Mouse (Mus musculus): Measurements from ENCODE around the gene Polrmt. TPM values are rescaled to one million over a fixed set of nuclear protein-coding genes. Genes with fewer than 3 reads are reported as not detected.

Polrmt gene
- polyA plus RNA-seq, 1 experiment from 2014 or later = 33.9 TPM

- Histone ChIP-seq H3K9me3 (no peaks in the 10 kb centered on the region), H3K27me3 (replicated peaks) (peaks cover 37% of the 10 kb centered on the region), H3K4me2 (no peak overlapping the region), H3K36me3 (peaks cover 33% of the 10 kb centered on the region), H3K4me1 (peaks cover 30% of the 10 kb centered on the region), H3K27ac (0 out of 2 replicates have a peak overlapping the region, but pooled peaks have one; percentile 40), H3K4me3 (replicated peaks) (no peak overlapping the region), H3K9ac (no peak overlapping the region)
- WGBS = 30% methylated on average over 1 of the region's 1 CpGs
- no peak for ATAC-seq (ENCODE audit: insufficient read depth, low FRiP score, low read depth)
Measured at GRCm38 (mm10) chr10:79713163-79713562, 33.2 kb downstream of the Polrmt start.

GRCm38 (mm10) chr10:79712499-79713126 lies 33.8 kb downstream of the Polrmt start:
- no peak overlapping the region for H3K4me3 ChIP-seq (replicated peaks)
- peaks cover 33% of the 10 kb centered on the region for H3K36me3 ChIP-seq
- WGBS = 16% methylated on average over 4 of the region's 6 CpGs
- H3K4me1 ChIP-seq = peaks cover 29% of the 10 kb centered on the region
- peak overlapping the region; percentile 40; the same call in 1 of the 2 replicates for H3K27ac ChIP-seq
- peaks cover 31% of the 10 kb centered on the region for H3K27me3 ChIP-seq (replicated peaks)
- H3K4me2 ChIP-seq = no peak overlapping the region
- ATAC-seq (ENCODE audit: insufficient read depth, low FRiP score, low read depth) = peak; percentile 72
- H3K9ac ChIP-seq = no peak overlapping the region
- no peaks in the 10 kb centered on the region for H3K9me3 ChIP-seq

- Histone ChIP-seq H3K36me3 (peaks cover 33% of the 10 kb centered on the region), H3K27ac (no peak overlapping the region), H3K4me3 (replicated peaks) (no peak overlapping the region), H3K4me2 (no peak overlapping the region), H3K9ac (no peak overlapping the region), H3K4me1 (peaks cover 28% of the 10 kb centered on the region), H3K9me3 (no peaks in the 10 kb centered on the region), H3K27me3 (replicated peaks) (peaks cover 26% of the 10 kb centered on the region)
- WGBS = 74% methylated on average over 1 of the region's 1 CpGs
- ATAC-seq (ENCODE audit: insufficient read depth, low FRiP score, low read depth) = 0 out of 2 replicates have a peak, but pooled peaks have one; percentile 7
Measured at GRCm38 (mm10) chr10:79712029-79712428, 34.4 kb downstream of the Polrmt start.

- Histone ChIP-seq H3K4me2 (no peak overlapping the region), H3K4me1 (peaks cover 39% of the 10 kb centered on the region), H3K4me3 (replicated peaks) (no peak overlapping the region), H3K36me3 (peaks cover 33% of the 10 kb centered on the region), H3K27ac (no peak overlapping the region), H3K9ac (no peak overlapping the region), H3K9me3 (no peaks in the 10 kb centered on the region), H3K27me3 (replicated peaks) (no peaks in the 10 kb centered on the region)
- WGBS = 54% methylated on average over 7 of the region's 7 CpGs
- no peak for ATAC-seq (ENCODE audit: insufficient read depth, low FRiP score, low read depth)
Measured at GRCm38 (mm10) chr10:79709307-79709706, 37.1 kb downstream of the Polrmt start.

- Histone ChIP-seq H3K4me3 (replicated peaks) (no peak overlapping the region), H3K27ac (no peak overlapping the region), H3K4me2 (no peak overlapping the region), H3K36me3 (peaks cover 33% of the 10 kb centered on the region), H3K4me1 (peaks cover 39% of the 10 kb centered on the region), H3K9me3 (no peaks in the 10 kb centered on the region), H3K9ac (no peak overlapping the region), H3K27me3 (replicated peaks) (no peaks in the 10 kb centered on the region)
- no peak for ATAC-seq (ENCODE audit: insufficient read depth, low FRiP score, low read depth)
- WGBS = 90% methylated on average over 21 of the region's 21 CpGs
Measured at GRCm38 (mm10) chr10:79708668-79709067, 37.7 kb downstream of the Polrmt start.

GRCm38 (mm10) chr10:79707759-79708158 lies 38.6 kb downstream of the Polrmt start:
- Histone ChIP-seq H3K9ac (no peak overlapping the region), H3K27me3 (replicated peaks) (no peaks in the 10 kb centered on the region), H3K4me1 (peaks cover 39% of the 10 kb centered on the region), H3K4me2 (no peak overlapping the region), H3K9me3 (no peaks in the 10 kb centered on the region), H3K27ac (peak overlapping the region; percentile 21; the same call in 1 of the 2 replicates), H3K36me3 (peaks cover 33% of the 10 kb centered on the region), H3K4me3 (replicated peaks) (no peak overlapping the region)
- no peak for ATAC-seq (ENCODE audit: insufficient read depth, low FRiP score, low read depth)
- WGBS = 55% methylated on average over 4 of the region's 4 CpGs

GRCm38 (mm10) chr10:79707162-79707561 lies 39.2 kb downstream of the Polrmt start:
- Histone ChIP-seq H3K27me3 (replicated peaks) (no peaks in the 10 kb centered on the region), H3K9me3 (no peaks in the 10 kb centered on the region), H3K36me3 (peaks cover 33% of the 10 kb centered on the region), H3K4me1 (peaks cover 36% of the 10 kb centered on the region), H3K27ac (peak overlapping the region; percentile 21; the same call in 1 of the 2 replicates), H3K4me2 (peak overlapping the region; percentile 83; the same call in 1 of the 2 replicates), H3K4me3 (replicated peaks) (no peak overlapping the region), H3K9ac (no peak overlapping the region)
- 70% methylated on average over 1 of the region's 1 CpGs for WGBS
- ATAC-seq (ENCODE audit: insufficient read depth, low FRiP score, low read depth) = no peak

GRCm38 (mm10) chr10:79706406-79707094 lies 39.8 kb downstream of the Polrmt start:
- H3K27ac ChIP-seq = no peak overlapping the region; the same call in 1 of the 2 replicates
- H3K4me2 ChIP-seq = peak overlapping the region; percentile 83
- 0 out of 2 replicates have a peak overlapping the region, but pooled peaks have one; percentile 7 for H3K9ac ChIP-seq
- H3K36me3 ChIP-seq = peaks cover 29% of the 10 kb centered on the region
- peaks cover 42% of the 10 kb centered on the region for H3K4me1 ChIP-seq
- no peaks in the 10 kb centered on the region for H3K9me3 ChIP-seq
- peak overlapping the region; percentile 71 for H3K4me3 ChIP-seq (replicated peaks)
- H3K27me3 ChIP-seq (replicated peaks) = no peaks in the 10 kb centered on the region
- WGBS = 76% methylated on average over 5 of the region's 5 CpGs
- no peak for ATAC-seq (ENCODE audit: insufficient read depth, low FRiP score, low read depth)

- Histone ChIP-seq H3K36me3 (peaks cover 25% of the 10 kb centered on the region), H3K4me3 (replicated peaks) (peak overlapping the region; percentile 71), H3K27ac (no peak overlapping the region; the same call in 1 of the 2 replicates), H3K27me3 (replicated peaks) (no peaks in the 10 kb centered on the region), H3K9me3 (no peaks in the 10 kb centered on the region), H3K9ac (0 out of 2 replicates have a peak overlapping the region, but pooled peaks have one; percentile 88), H3K4me1 (peaks cover 46% of the 10 kb centered on the region), H3K4me2 (peak overlapping the region; percentile 83)
- WGBS = 72% methylated on average over 5 of the region's 5 CpGs
- peak; percentile 53; the same call in 1 of the 2 replicates for ATAC-seq (ENCODE audit: insufficient read depth, low FRiP score, low read depth)
Measured at GRCm38 (mm10) chr10:79705951-79706350, 40.4 kb downstream of the Polrmt start.

- 5% methylated on average over 10 of the region's 10 CpGs for WGBS
- ATAC-seq (ENCODE audit: insufficient read depth, low FRiP score, low read depth) = no peak
- Histone ChIP-seq H3K4me1 (peaks cover 49% of the 10 kb centered on the region), H3K4me2 (peak overlapping the region; percentile 83), H3K9ac (peak overlapping the region; percentile 88), H3K27me3 (replicated peaks) (no peaks in the 10 kb centered on the region), H3K4me3 (replicated peaks) (peak overlapping the region; percentile 71), H3K36me3 (peaks cover 15% of the 10 kb centered on the region), H3K27ac (peak overlapping the region; percentile 81), H3K9me3 (no peaks in the 10 kb centered on the region)
Measured at GRCm38 (mm10) chr10:79704970-79705360, 41.4 kb downstream of the Polrmt start.

- Histone ChIP-seq H3K4me1 (peaks cover 48% of the 10 kb centered on the region), H3K4me2 (peak within 1 kb of the TSS; percentile 83), H3K9ac (peak within 1 kb of the TSS; percentile 88), H3K36me3 (peaks cover 9% of the 10 kb centered on the region), H3K9me3 (no peaks in the 10 kb centered on the region), H3K4me3 (replicated peaks) (peak within 1 kb of the TSS; percentile 71), H3K27ac (peak within 1 kb of the TSS; percentile 81), H3K27me3 (replicated peaks) (no peaks in the 10 kb centered on the region)
- WGBS = under 1% methylated on average over 65 of the region's 65 CpGs
- peak; percentile 94 for ATAC-seq (ENCODE audit: insufficient read depth, low FRiP score, low read depth)
Measured at GRCm38 (mm10) chr10:79704065-79704969, 42.1 kb downstream of the Polrmt start, which contains the start of gene Bsg. Gene Bsg (plus strand): TSS chr10:79704491.
